In genomic region chr11:94321931-94322400, GRCm38 (mm10) we compare ENCODE assay signal across 8 mouse cellular contexts. TPM values are rescaled to one million over a fixed set of nuclear protein-coding genes. Genes with fewer than 3 reads are reported as not detected.
DNase-seq lines count a peak whose midpoint lies in the region; ATAC-seq and TF ChIP-seq lines count a peak whose summit lies in the region.

Gene Luc7l3 (minus strand): TSS chr11:94321988.

- peak within 1 kb of the TSS; percentile 79 for H3K4me2 ChIP-seq in lung, postnatal 0 days (replicated peaks; ENCODE audit: low read depth, low read length)

- peak within 1 kb of the TSS; percentile 94 for H3K9ac ChIP-seq in lung, postnatal 0 days (replicated peaks; ENCODE audit: low read depth)

- DNase-seq in Muller cell, postnatal 12 days (ENCODE audit: inconsistent ontology term), result peak; percentile 96
- peak; percentile 93 for DNase-seq in cerebellum, adult 9-10 months
- peak; percentile 86 to 96 for DNase-seq in frontal cortex, adult 2 months (ENCODE audit: extremely low spot score in 1 of 2, low spot score in 1 of 2)
- DNase-seq in hindbrain, embryonic 10.5 days (ENCODE audit: low spot score), result peak; percentile 93
- peak; percentile 94 to 96 for DNase-seq in layer of hippocampus, postnatal 10 days (ENCODE audit: low spot score in 2 of 2)
- peak; percentile 97 for DNase-seq in lung, postnatal 0 days (ENCODE audit: low spot score)
- DNase-seq in ovary, postnatal 10 days (ENCODE audit: low spot score), result peak; percentile 93
- peak; percentile 96 for DNase-seq in thymus, postnatal 0 days (ENCODE audit: low spot score)

- ATAC-seq in lung, postnatal 0 days, result peak; percentile 97

- WGBS in hindbrain, embryonic 10.5 days, result under 1% methylated on average over 36 of the region's 36 CpGs
- under 1% methylated on average over 35 of the region's 36 CpGs for WGBS in lung, postnatal 0 days

- H3K4me3 ChIP-seq in hindbrain, embryonic 10.5 days, result peak within 1 kb of the TSS; percentile 90
- peak within 1 kb of the TSS; percentile 99 for H3K4me3 ChIP-seq in lung, postnatal 0 days (ENCODE audit: low read depth, low read length)

- no peak for TF ChIP-seq EP300 in lung, postnatal 0 days (IDR thresholded peaks at IDR 0.05)

- no peak for TF ChIP-seq CTCF in lung, postnatal 0 days (IDR thresholded peaks at IDR 0.05)

- peak within 1 kb of the TSS; percentile 99 for H3K27ac ChIP-seq in hindbrain, embryonic 10.5 days
- H3K27ac ChIP-seq in lung, postnatal 0 days (ENCODE audit: low read length), result peak within 1 kb of the TSS; percentile 99

- H3K9me3 ChIP-seq in hindbrain, embryonic 10.5 days, result no peaks in the 10 kb centered on the region
- H3K9me3 ChIP-seq in lung, postnatal 0 days (ENCODE audit: low read length), result no peaks in the 10 kb centered on the region

- no peaks in the 10 kb centered on the region for H3K27me3 ChIP-seq in hindbrain, embryonic 10.5 days (ENCODE audit: insufficient read depth, poor library complexity, severe bottlenecking)
- H3K27me3 ChIP-seq in lung, postnatal 0 days (replicated peaks; ENCODE audit: insufficient read depth, low read length), result no peaks in the 10 kb centered on the region

- H3K36me3 ChIP-seq in hindbrain, embryonic 10.5 days, result peaks cover 30% of the 10 kb centered on the region
- no peaks in the 10 kb centered on the region for H3K36me3 ChIP-seq in lung, postnatal 0 days (ENCODE audit: insufficient read depth, low read length)

- peaks cover 43% of the 10 kb centered on the region for H3K4me1 ChIP-seq in hindbrain, embryonic 10.5 days (replicated peaks)
- peaks cover 2% of the 10 kb centered on the region; the same call in 1 of the 2 replicates for H3K4me1 ChIP-seq in lung, postnatal 0 days (ENCODE audit: insufficient read depth, low read depth, low read length)

RNA-seq across cellular contexts. Expression of gene Luc7l3, which starts in this region (rescaled TPM):
- polyA plus RNA-seq in frontal cortex, adult 2 months (2012; rRNA removed), result 181 and 209 TPM in 2 replicates
- 72.3 and 103 TPM in 2 replicates for polyA plus RNA-seq in hindbrain, embryonic 10.5 days (2016; fragmentation: Nextera tagmentation; extraction: Ambion mirVana)
- total RNA-seq in layer of hippocampus, postnatal 10 days (2021), result 100 to 1,000 TPM; 127 to 142 TPM
- 79.4 and 84.0 TPM in 2 replicates for polyA plus RNA-seq in lung, postnatal 0 days (2015; fragmentation: Nextera tagmentation; extraction: Ambion mirVana)
- polyA plus RNA-seq in thymus, postnatal 0 days (2015; fragmentation: Nextera tagmentation; extraction: Ambion mirVana), result 124 and 132 TPM in 2 replicates

Comparison
In these comparisons a context has a peak if more than half of its experiments do, and no peak if none do; other contexts are left out.
1. Peak in every context shown above with its lines: DNase-seq, ATAC-seq, H3K4me3 ChIP-seq and H3K27ac ChIP-seq.